Mouse (Mus musculus) left cerebral cortex, adult 18-20 months (tissue): Measurements from ENCODE around the gene Sart3. TPM values are rescaled to one million over a fixed set of nuclear protein-coding genes. Genes with fewer than 3 reads are reported as not detected.

ENCODE experiments used
- total RNA-seq, 2 experiments: library from RNA; stranded (reverse); gene quantifications; 2 replicates each; pipeline ENCODE4 v1.2.3; 2021

Sart3 gene
- total RNA-seq, 2 experiments from 2014 or later, result 46.8 to 51.8 TPM

Other genes starting within 250 kb of the Sart3 start
- gene Cmklr1, start 122.1 kb downstream of the Sart3 start, total RNA-seq, result 1 to 10 TPM; 4.6 to 5.5 TPM
- not detected for gene 1700069L16Rik, start 47.7 kb downstream of the Sart3 start, total RNA-seq
- gene Ficd, start 36.7 kb downstream of the Sart3 start, total RNA-seq, result 10 to 100 TPM; 11.8 to 13.2 TPM
- gene Iscu, start 238 bp upstream of the Sart3 start, total RNA-seq, result 100 to 1,000 TPM; 128 to 130 TPM
- 10 to 100 TPM; 23.5 to 25.2 TPM for gene Tmem119, start 28.0 kb upstream of the Sart3 start, total RNA-seq
- 10 to 100 TPM; 26.3 to 27.5 TPM for gene Selplg, start 60.1 kb upstream of the Sart3 start, total RNA-seq
- 10 to 100 TPM; 86.7 to 88.5 TPM for gene Coro1c, start 136.2 kb upstream of the Sart3 start, total RNA-seq
- 10 to 100 TPM; 24.3 to 27.1 TPM for gene Ssh1, start 221.4 kb upstream of the Sart3 start, total RNA-seq
- gene Dao, start 231.2 kb upstream of the Sart3 start, total RNA-seq, result not detected